Mouse (Mus musculus): Measurements from ENCODE around the gene Cfap300.

GRCm38 (mm10) chr9:8032847-8033246 is 9.8 kb downstream of the Cfap300 start:
- TF ChIP-seq MYOD1 (IDR thresholded peaks at IDR 0.05; ENCODE audit: control insufficient read depth in 1 of 3, insufficient read length in 2 of 3, low read depth in 2 of 3) = no peak
- TF ChIP-seq MAX (IDR thresholded peaks at IDR 0.05; ENCODE audit: low read depth) = no peak
- no peak for TF ChIP-seq POLR2A (IDR thresholded peaks at IDR 0.05; ENCODE audit: insufficient read length, low read depth)
- no peak for TF ChIP-seq E2F4 (IDR thresholded peaks at IDR 0.05; ENCODE audit: insufficient read depth)
- TF ChIP-seq USF1 (IDR thresholded peaks at IDR 0.05; ENCODE audit: low read depth) = no peak
- TF ChIP-seq REST (IDR thresholded peaks at IDR 0.05; ENCODE audit: insufficient read depth, insufficient read length) = no peak

All from myocyte (in vitro differentiated cells).